Mouse (Mus musculus) right cerebral cortex, postnatal 25 days (tissue): ENCODE data around the gene Gtf3a.
A peak's percentile ranks its signal among the peaks of the same experiment; 100 is the strongest.
"Not testable (repeated sequence)": the region's sequence is repeated elsewhere in the genome, so short reads cannot be mapped to it uniquely, and the experiment has no call there.

ENCODE experiments used
- DNase-seq: peaks from one replicate; pipeline ENCODE4 v3.0.0; 2022

Gtf3a gene

DNA sequence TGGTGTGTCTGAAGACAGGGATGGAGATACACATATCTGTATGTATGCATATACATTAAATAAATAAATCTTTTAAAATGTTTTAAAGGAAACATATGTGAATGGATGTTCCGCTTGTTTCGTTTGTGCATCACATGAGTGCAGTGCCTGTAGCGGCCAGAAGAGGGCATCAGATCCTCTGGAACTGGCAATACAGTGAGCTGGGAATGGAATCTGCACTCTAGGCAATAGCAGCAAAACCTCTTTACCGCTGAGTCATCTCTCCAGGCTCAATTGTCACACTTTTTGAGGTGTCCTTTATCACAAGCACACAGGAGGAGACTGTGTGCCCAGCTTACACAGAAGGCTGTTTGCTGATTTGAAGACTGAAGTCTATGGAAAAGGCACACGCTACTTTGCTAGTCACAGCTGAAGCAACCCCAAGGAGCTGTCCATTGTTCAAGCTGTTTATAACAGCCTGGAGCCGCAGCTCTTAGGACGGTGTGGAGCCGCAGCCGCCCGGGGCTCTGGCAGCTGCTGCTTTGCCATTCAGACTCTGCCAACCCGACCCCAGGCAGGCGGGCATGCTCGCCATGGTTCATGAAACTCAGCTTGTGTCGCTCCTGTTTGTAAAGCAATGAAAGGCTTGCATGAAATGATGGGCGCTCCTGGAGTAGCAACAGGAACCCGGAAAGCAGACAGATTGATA is 9.2 kb upstream of the Gtf3a start:
- no peak for DNase-seq

DNA sequence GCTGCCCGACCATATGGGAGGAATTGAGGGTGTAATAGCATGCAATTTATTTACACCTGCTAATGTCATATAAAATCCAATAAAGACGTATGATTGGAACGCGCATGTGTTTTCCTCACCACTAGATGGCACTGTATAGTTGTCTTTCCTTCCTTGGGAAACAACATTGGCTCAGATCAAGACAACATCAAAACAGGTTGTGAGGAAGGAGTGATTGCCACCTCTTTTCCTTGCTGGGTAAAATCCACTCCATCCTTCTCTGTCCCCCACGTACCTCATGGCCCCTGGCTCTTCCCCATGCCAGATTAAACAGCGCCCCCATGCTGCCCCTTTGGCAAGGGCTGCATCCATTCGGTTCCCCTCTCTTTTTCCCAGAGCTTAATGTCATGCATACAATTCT is 8.2 kb upstream of the Gtf3a start:
- no peak for DNase-seq

DNA sequence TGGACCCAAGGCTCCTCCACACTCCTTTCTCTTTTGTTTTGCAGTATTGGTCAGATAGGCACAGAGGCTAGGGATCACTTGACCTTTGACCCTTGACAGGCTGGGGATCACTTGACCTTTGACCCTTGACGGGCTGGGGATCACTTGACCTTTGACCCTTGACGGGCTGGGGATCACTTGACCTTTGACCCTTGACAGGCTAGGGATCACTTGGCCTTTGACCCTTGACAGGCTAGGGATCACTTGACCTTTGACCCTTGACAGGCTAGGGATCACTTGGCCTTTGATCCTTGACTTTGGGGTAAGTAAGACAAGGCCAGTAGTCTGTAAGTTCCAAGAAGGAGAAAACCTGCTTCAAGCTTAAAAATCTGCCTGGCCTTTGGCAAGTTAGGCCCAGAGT is 6.5 kb upstream of the Gtf3a start:
- not testable (repeated sequence) for DNase-seq

DNA sequence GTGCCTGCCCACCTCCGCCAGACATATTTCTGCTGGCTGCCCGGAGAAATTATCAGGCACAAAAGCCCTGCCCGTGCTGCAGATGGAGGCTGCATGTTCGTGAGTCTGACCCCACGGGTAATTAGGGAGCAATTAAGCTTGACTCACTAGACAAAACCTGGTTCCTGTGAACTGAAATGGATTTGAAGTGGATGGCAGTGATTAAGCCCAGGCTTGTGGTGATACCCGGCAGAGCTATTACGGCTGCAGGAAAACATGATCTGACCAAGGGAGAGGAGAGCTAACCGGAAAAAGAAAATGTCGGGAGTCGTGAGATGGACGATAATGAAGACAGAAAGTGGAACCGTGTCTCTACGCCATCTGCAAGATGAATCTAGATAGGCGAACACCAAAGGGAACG is 5.5 kb upstream of the Gtf3a start:
- DNase-seq: no peak

DNA sequence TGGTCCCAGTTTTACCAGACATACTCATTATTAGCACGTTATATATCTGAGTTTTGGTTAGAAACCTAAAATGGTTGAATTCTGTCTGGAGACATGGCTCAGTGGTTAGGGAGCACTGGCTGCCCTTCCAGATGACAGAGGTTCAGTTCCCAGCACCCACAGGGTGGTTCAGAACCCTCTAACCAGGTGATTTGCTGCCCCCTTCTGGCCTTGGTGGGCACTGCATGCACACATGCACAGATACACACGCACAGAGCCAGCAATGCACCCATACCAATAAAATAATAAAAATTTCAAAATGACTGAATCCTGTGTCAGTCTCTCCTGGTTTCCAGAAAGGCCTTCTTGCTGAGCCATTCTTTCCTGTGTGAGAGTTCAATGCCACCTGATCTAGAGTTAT is 3.9 kb upstream of the Gtf3a start:
- DNase-seq: no peak

DNA sequence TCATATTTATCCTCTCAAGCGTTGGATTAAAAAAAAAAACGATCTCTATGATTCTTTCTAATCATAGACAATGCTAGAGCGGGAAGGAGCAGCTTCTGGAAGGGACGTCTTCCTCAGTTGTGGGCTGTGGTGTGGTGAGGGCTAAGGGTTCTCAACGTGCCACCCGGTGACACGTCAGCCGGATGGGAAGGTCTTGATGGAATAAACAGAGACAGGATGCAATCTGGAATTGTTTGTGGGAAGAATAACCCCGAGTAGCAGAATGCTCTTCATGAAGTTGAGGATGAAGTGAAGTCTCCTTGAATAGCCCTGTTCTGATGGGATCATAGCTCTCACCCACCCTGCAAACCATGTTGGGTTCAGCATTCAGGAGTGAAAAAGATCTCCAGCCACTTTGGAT is 1.8 kb upstream of the Gtf3a start:
- no peak for DNase-seq

DNA sequence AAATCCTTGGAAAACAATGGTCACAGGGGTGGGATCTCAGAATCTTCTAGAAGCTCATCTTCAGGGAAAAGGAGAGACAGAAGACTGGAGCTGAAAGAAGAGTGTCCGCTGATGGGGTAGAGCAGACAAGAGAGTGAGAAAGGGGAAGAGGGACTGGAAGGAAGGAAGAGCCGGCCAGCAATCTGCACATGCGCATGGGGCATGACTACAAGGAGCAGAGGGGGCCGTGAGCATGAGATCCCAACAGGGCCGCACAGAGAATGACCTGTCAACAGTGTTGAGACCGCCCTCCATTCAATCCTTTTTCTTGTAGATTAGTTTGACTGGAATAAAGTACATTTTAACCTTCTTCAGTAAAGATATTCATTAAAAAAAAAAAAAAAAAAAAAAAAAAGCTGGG is 960 bp upstream of the Gtf3a start:
- no peak for DNase-seq

DNA sequence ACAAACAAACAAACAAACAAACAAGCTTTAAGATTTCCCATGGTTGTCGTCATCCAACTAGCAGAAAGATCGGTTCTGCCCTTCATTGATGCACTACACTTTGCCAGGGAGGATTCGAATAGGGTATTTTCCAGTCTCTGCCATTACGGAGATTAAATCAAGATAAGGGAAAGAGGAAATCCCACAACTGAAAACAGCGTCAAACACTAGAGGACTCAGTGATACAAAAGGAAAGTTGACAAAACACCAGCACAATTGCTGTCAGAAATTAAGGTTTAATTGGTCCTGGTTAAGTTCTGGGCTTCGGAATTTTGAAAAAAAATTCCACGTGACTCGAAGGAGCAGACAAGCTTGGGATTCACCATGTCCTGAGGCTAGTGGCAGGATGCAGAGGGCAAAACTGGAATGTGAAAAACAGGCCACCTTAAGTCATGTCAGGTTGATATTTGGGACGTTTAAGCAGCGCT is 383 bp upstream of the Gtf3a start:
- DNase-seq: no peak

DNA sequence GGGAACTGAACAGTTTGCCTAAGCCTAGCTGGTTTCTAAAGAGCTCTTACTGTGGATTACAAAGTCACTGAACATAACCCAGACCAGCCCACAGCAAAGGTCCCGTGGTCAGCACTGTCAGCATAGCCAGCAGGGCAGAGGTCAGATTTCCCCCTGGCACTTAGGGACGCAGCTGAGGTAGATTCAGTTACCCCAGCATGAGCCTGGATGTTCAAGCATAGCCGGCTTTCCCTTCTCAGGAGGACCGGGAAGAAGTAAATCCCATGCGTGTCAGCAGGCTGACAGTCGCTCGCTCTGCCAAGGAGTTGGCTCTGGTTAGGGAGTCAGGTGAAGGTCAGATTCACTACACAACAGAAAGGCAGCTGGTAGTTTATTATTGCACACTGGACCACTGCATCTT is 6.1 kb downstream of the Gtf3a start:
- no peak for DNase-seq

DNA sequence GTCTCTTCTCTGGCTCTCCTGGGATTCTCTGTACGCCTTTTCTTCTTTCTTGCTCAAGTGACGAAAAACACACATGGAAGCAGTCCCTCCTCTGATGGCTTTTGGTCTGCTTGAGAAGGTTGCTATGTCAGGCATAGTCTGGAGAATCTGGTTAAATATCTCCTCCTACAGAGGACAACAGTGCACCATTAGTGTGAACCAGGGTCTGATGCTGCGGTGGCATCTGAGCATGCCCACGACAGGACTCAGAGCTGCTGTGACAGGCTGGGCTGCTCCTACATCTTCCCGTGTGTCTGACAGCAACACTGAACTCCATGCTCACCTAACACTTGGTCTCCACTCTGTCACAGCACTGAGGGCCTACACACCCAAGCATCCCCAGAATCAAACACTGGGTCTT is 7.2 kb downstream of the Gtf3a start:
- no peak for DNase-seq

DNA sequence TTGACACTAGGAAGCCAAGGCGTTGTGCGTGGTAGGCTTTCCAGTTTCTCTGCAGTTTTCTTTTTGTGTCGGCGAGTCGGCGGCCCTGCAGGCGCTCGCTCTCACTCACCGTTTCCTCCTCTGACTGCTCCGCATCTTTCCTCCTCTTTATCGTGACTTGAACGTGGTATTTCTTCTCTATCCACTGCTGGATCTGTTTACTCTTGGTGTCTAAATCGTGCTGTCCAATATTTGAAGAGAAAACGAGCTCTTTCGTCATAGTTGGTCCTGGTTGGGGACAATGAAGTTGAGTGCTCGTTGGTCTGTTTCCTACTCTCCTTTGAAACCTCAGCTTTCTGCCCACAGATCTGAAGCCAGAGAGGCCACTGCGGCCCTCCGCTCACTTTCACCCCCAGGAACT is 8.2 kb downstream of the Gtf3a start:
- DNase-seq: no peak

DNA sequence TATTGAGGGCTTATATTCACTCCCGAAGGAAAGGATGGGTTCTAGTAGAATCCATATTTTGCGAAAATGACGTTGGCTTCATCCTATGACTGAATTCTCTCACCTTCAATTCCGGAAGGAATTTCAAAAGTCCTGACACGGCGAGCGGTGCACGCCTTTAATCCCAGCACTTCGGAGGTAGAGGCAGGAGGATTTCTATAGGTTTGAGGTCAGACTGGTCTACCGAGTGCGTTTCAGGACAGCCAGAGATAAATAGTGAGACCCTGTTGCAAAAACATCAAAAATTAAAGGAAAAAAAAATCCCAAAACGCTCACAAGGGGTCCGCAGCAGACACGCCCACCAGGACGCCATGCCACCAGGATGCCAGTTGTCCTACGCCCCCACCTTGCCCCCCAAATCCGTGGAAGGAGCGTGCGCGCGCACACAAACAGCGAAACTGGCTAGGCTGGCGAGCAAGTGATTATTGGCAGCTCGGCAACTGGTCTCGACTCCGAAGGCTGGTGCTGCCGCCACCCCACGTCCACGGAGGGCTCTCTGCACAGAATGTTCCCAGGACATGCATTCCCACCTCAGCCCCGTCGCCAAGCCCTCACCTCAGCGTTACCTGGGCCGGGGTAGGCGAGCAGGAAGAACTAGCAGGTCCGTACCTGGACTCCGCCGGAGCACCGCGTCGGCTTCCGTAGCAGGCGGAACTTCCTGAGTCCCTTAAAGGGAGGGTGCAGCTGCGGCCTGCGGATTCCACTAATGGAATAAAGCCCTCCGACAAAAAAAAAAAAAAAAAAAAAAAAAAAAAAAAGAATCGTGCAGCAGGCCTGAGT is 14.9 kb downstream of the Gtf3a start, which contains the start of gene Mtif3:
Mtif3 (minus strand) TSS at position 683 of the 819 bp plus-strand sequence.
- peak; percentile 89 for DNase-seq

DNA sequence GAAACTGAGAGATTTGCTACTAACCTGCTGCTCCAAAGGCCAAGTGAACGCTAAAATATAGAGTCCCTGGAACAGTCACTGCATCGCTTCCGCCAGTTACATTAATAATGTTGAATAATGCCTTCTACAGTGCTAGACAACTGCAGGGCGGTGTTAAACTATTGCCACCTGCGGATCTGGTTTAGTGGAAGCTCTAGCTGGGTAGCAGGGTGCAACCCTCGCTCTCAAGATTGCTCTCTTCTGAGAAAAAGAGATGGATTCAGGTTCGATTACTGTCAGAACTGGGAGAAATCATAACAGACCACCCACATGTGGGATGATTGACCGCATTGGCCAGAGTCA is 15.5 kb downstream of the Gtf3a start:
- no peak for DNase-seq

DNA sequence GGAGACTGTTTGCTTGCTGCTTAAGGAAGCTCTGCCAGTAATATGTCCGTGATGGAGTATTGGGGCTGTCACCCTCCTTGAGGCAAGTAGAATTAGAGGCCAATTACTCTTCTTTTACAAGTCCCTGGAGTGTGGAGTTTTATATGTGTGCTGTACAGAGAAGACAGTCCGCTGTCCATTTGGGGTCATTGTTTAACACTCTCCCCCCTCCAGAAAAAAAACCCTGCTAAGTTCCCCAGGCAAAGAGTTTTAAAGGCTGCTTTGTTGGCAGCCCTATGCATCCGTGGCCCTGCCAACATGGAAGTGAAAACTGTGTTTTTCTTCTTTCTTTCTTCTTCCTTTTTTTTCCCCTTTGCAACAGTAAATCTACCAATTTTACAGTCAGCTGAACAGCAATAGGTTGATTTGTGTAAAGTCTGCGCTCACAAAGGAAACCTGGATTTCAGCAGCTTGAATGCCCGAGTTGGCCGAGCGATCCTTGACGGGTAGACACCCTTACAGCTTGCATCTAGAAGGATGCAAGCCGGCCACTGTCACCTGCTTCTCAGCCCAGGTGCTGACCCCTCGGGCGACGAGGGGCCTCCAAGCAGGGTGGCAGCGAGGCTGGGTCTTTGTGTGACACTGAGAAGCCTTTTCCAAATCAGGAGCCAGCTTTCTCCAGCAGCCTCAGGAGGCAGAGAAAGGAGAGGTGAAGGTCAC is 20.4 kb downstream of the Gtf3a start:
- no peak for DNase-seq

DNA sequence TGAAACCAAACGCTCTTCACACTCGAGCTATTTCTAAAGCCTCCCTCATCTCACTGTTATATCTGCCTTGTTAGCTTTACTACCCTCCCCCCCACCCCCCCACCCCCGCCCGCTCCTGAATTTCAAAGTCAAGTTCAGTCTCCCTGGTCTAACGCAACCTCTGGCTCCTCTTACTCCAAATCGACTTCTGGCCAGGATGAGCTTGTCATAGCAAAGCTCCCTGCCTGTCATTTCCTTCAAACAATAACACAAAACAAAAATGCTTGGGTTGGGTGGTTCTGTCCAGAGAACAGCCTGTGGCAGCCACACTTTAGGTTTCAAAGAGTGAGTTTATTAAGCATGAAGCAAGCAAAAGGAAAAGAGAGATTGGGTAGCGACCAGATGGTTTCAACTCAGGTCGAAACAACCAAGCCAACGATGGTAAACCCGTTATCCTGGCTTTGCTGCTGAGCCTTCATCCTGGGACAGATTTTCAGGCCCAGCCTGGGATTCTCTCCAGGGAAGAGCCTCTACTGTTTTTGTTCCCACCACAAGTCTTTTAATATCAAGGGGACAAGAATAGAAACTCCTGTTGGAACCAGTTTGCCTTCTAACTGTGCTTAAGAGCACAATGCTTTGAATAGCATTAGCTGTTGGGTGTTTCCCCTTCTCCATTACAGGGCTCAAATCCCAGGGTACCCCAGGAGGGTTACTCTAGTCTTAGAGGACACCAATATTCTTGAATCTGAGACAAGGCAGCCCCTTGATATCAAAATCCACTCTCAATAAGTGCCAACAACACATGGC is 23.5 kb downstream of the Gtf3a start:
- DNase-seq: no peak

DNA sequence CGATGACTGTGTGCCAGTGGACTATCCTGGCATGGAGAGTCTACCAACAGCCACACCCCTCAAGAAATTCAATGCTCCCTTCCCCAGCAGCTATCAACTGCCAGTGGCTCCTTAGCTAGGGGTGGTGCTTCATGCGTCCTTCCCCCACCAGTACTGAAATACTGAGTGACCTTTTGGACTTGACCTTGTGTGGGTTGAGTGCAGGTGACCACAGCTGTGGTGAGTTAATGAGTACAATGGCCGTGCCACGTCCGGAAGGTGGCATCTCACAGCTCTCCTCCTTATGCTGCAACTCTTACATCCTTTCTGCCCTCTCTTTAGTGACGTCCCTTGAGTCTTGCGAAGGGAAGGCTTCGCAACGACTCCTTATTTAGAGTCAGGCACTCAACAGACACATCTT is 24.9 kb downstream of the Gtf3a start:
- no peak for DNase-seq

DNA sequence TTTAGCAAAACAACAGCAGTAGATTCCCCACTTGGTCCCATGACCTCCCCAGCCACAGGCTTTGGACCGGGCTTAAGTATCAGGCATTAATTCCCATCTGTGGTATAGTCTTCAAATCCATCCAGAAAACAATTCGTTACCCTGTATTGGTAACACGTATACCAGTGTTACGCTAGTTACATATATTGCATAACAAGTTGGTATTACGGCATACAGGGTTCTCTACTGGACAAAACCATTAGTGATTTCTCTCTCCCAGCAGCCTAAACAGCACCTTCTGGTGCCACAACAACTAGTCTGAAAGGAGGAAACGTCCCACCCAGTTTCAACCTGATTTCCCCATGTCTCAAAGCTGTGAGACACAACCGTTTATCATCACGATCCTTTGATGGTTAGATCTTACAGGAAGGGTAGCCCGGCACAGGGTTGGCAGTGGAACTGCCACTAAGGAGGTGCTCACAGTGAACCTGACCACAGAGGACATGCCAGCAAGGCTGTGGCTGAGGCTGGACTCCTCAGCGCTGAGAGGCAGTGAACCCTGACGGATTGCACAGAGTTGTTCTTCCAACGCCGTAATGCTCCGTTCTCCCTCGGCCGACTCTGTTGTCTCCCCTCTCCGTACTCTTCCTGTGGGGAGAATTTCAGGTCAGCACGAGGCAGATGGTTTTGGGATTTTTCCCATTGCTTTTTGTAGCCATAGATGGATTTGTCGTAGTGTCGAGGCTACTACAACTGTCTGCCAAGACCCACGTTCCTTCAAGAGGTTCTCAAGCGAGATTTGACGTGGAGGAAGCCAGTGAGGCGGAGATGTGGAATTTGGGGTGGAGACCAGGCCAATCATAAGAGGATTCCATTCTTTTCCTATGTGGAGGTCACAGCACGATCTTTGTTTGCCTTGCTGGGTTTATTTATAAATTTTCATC is 25.7 kb downstream of the Gtf3a start:
- DNase-seq: no peak

DNA sequence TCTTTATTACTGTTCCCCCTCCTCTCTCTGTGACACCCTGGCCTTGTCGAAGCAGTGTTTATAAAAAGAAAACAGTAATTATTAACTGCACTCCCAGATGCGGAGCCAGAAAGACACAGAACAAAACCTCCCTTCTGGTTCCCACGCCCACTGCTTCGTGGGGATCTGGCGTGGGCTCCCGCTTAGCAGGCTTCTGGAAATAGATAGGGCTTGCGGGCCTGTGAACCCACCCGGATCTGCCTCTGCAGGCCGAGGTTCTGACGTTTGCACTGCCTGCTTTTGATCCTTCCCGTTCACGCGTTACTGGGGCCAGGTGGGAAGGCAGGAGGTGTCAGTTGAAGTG is 26.3 kb downstream of the Gtf3a start:
- DNase-seq: no peak

DNA sequence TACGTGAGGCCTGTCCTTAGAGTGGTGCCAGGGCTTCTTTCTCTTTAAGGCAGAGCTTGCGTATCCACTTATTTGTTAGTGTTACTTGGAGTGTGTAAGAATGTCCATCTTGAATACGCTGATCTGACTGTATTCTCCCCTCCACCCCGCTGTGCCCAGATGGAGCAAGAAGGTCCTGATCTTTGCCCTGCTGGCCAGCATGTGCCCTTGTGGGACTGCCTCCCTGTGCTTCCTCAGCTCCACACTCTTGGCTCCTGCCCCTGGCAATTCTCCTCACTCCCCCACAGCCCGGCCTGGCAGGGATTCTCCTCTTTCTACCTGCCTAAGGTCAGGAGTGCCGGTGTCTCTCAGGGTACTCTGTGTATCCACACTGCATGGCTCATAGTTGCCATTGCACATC is 32.9 kb downstream of the Gtf3a start:
- no peak for DNase-seq

DNA sequence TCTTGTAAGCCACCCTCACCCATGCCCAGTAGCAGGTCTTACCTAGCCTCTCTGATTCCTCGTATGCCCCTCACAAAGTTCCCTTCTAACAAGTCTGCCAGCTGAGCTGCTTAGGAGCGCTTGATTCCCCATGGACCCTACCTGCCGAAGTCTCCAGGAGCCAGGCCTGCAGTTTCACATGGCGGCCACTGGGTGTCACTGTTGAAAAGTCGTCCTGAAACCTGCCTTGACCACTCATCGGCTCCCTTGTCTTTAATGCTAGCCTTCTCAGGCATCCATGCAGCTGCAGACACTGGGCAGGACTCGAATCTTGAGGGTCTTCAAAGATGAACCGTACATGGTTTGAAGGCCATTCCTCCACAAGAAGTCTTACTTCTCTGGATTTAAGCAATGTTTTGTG is 34.8 kb downstream of the Gtf3a start:
- DNase-seq: peak; percentile 59

DNA sequence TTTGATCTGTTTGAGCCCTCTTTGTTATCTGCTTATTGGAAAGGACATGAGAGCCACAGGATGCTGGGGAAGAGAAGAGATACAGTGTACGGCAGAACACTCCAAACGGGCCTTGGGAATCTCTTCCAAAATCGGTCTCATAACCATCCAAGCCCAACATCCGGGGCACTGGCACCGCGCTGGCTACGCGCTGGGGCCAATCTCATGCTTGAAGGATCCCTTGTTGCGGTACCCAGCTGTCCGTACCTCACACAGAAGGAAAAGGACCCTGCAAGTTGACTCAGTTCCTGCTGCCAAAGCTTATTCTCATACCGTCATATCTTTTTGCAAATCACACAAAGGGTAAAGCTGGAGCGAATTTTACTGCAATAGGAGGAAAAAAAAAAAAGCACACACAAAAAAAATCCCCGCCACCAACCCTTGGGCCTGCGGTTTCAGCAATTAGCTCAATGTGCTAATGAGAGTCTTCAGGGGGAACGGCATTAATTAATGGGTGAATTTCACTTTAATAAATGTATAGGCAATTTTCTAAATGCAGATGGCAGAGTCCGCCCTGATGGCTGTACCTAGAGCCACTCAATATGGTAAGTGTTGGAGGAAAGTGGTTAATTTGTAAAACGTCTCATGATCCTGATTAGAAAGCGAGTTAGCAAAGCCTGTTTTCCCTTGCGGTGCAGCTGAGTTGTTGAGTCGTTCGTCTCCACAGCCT is 37.4 kb downstream of the Gtf3a start:
- no peak for DNase-seq

DNA sequence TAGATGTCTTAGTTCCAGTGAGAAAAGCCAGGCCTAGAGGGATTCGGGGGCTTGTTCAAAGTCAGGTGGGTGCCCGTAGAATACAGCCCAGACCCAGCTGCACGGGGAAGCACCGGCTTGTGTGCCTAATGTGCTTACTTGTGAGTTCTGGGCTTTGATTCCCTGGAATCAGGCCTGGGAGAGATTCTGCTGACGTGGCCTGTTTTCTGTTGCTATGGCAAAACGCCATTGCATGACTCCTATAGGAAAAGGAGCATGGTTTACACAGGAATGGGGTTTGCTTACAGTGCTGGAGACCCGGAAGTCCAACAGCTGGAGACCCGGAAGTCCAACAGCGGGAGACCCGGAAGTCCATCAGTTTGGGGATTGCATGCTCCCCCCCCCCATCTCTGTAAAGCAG is 39.1 kb downstream of the Gtf3a start:
- DNase-seq: no peak
